Mouse (Mus musculus): Measurements from ENCODE around the gene Frat2.

DNA sequence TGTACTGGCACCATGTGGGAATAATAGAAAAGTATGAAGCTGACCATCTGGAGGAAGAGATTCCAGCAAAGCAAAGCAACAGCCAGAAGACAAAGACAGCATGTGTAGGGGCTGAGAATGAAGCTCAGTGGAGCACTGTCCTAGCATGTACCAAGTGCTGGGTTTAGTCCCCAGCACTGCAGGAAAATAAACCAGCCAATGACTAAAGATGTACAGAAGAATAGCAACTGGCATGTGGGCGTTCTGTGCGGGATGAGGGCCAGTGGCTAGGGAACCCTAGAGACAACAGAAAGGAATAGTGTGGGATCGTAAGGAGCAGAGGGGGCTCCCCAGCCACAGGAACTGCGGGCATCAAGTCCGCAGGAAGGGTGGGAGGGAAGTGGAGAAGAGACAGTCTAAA lies 21.4 kb upstream of the Frat2 start:
- TF ChIP-seq POLR2A (IDR thresholded peaks at IDR 0.05; ENCODE audit: borderline replicate concordance, extremely low read depth, insufficient read depth, insufficient read length, poor library complexity, severe bottlenecking): no peak
- TF ChIP-seq CTCF (IDR thresholded peaks at IDR 0.05; ENCODE audit: borderline replicate concordance, extremely low read depth, insufficient read depth, insufficient read length): no peak
